Mouse (Mus musculus) layer of hippocampus, adult 18-20 months (tissue): ENCODE data around the gene Gnat2. TPM values are rescaled to one million over a fixed set of nuclear protein-coding genes. Genes with fewer than 3 reads are reported as not detected.

ENCODE experiments used
- DNase-seq, 2 experiments: peaks; one replicate each; pipeline ENCODE4 v3.0.0; 2022; ENCODE audit warnings: low spot score in 2 of 2
- long read RNA-seq: library from polyadenylated mRNA; stranded (forward); transcript quantifications from one replicate; pipeline ENCODE4 v2.0.0, GENCODE M21; 2021
- total RNA-seq, 2 experiments: library from RNA; stranded (reverse); gene quantifications; 2 replicates each; pipeline ENCODE4 v1.2.3; 2021

Gene Gnat2
- not detected for total RNA-seq
- long read RNA-seq: 0 reads

- DNase-seq: no peak
Measured at GRCm38 (mm10) chr3:108092536-108093115, at the start of gene Gnat2. Gene Gnat2, plus strand, starts transcription at chr3:108092789.

- peak; percentile 86 to 93 for DNase-seq
Measured at GRCm38 (mm10) chr3:108044394-108045140, 48.0 kb upstream of the Gnat2 start, which contains the start of gene Gstm4. Gene Gstm4, minus strand, starts transcription at chr3:108044894.

GRCm38 (mm10) chr3:108046944-108047655, 45.5 kb upstream of the Gnat2 start:
- DNase-seq: no peak

- DNase-seq: no peak
Measured at GRCm38 (mm10) chr3:108048306-108048705, 44.3 kb upstream of the Gnat2 start.

GRCm38 (mm10) chr3:108050493-108050892, 42.1 kb upstream of the Gnat2 start:
- no peak for DNase-seq

- peak in 1 of 2 experiments; percentile 75 for DNase-seq
Measured at GRCm38 (mm10) chr3:108061420-108061819, 31.2 kb upstream of the Gnat2 start.

- no peak for DNase-seq
Measured at GRCm38 (mm10) chr3:108062648-108063047, 29.9 kb upstream of the Gnat2 start.

GRCm38 (mm10) chr3:108064672-108065071, 27.9 kb upstream of the Gnat2 start:
- DNase-seq: no peak

- DNase-seq: no peak
Measured at GRCm38 (mm10) chr3:108065551-108065950, 27.0 kb upstream of the Gnat2 start.

GRCm38 (mm10) chr3:108067370-108067934, 25.1 kb upstream of the Gnat2 start:
- DNase-seq: no peak

- DNase-seq: no peak
Measured at GRCm38 (mm10) chr3:108068826-108069225, 23.8 kb upstream of the Gnat2 start.

- DNase-seq: no peak
Measured at GRCm38 (mm10) chr3:108069231-108069870, 23.2 kb upstream of the Gnat2 start.

- peak in 1 of 2 experiments; percentile 72 for DNase-seq
Measured at GRCm38 (mm10) chr3:108070295-108071293, 22.0 kb upstream of the Gnat2 start.

GRCm38 (mm10) chr3:108072983-108073569, 19.5 kb upstream of the Gnat2 start:
- no peak for DNase-seq

GRCm38 (mm10) chr3:108076836-108077235, 15.8 kb upstream of the Gnat2 start:
- no peak for DNase-seq

- no peak for DNase-seq
Measured at GRCm38 (mm10) chr3:108081681-108082080, 10.9 kb upstream of the Gnat2 start.

- DNase-seq: no peak
Measured at GRCm38 (mm10) chr3:108082251-108082875, 10.2 kb upstream of the Gnat2 start.

- DNase-seq: no peak
Measured at GRCm38 (mm10) chr3:108083161-108083560, 9.4 kb upstream of the Gnat2 start.

- no peak for DNase-seq
Measured at GRCm38 (mm10) chr3:108083904-108084407, 8.6 kb upstream of the Gnat2 start.
